Mouse (Mus musculus): ENCODE measurements at regions not wholly inside any gene's neighbourhood (a gene's known extent, or its start where the extent isn't known, plus 50 kb on each side); places are given as distances from the start of the nearest gene placed in this dataset.

- peak in 1 of 2 experiments; percentile 51 for DNase-seq
Observed at GRCm38 (mm10) chr2:167878255-167878865, 53.5 kb upstream of the Ptpn1 start.

GRCm38 (mm10) chr2:167877254-167877870 lies 54.5 kb upstream of the Ptpn1 start:
- no peak for DNase-seq

- no peak for DNase-seq
Observed at GRCm38 (mm10) chr2:167872507-167872906, 59.4 kb upstream of the Ptpn1 start.

- DNase-seq: no peak
Observed at GRCm38 (mm10) chr2:167870153-167870552, 61.7 kb upstream of the Ptpn1 start.

GRCm38 (mm10) chr2:167866751-167867150 lies 65.1 kb upstream of the Ptpn1 start:
- DNase-seq: peak; percentile 88 to 93

GRCm38 (mm10) chr2:167865525-167865924 lies 66.3 kb upstream of the Ptpn1 start:
- no peak for DNase-seq

- DNase-seq: no peak
Observed at GRCm38 (mm10) chr2:167864672-167865071, 67.2 kb upstream of the Ptpn1 start.

- DNase-seq: peak; percentile 64 to 74
Observed at GRCm38 (mm10) chr2:167864228-167864627, 67.6 kb upstream of the Ptpn1 start.

GRCm38 (mm10) chr2:167863616-167864015 lies 68.2 kb upstream of the Ptpn1 start:
- no peak for DNase-seq

- no peak for DNase-seq
Observed at GRCm38 (mm10) chr2:167861178-167861520, 70.7 kb upstream of the Ptpn1 start.

- peak; percentile 91 to 97 for DNase-seq
Observed at GRCm38 (mm10) chr2:167860457-167861177, 71.2 kb upstream of the Ptpn1 start.

- DNase-seq: no peak
Observed at GRCm38 (mm10) chr2:167859575-167859974, 72.3 kb upstream of the Ptpn1 start.

- DNase-seq: no peak
Observed at GRCm38 (mm10) chr2:167858346-167858745, 73.5 kb upstream of the Ptpn1 start.

- no peak for DNase-seq
Observed at GRCm38 (mm10) chr2:167857911-167858310, 73.9 kb upstream of the Ptpn1 start.

GRCm38 (mm10) chr2:167856920-167857475 lies 74.9 kb upstream of the Ptpn1 start:
- peak; percentile 81 to 87 for DNase-seq

- no peak for DNase-seq
Observed at GRCm38 (mm10) chr2:167856020-167856419, 75.8 kb upstream of the Ptpn1 start.

GRCm38 (mm10) chr2:167854060-167854459 lies 77.8 kb upstream of the Ptpn1 start:
- no peak for DNase-seq

GRCm38 (mm10) chr2:167853411-167853821 lies 78.4 kb upstream of the Ptpn1 start:
- DNase-seq: peak in 1 of 2 experiments; percentile 39

GRCm38 (mm10) chr2:167852582-167852981 lies 79.3 kb upstream of the Ptpn1 start:
- no peak for DNase-seq

- DNase-seq: peak; percentile 67 to 80
Observed at GRCm38 (mm10) chr2:167851216-167851896, 80.5 kb upstream of the Ptpn1 start.

GRCm38 (mm10) chr2:167849999-167850552 lies 81.8 kb upstream of the Ptpn1 start:
- no peak for DNase-seq
